Mouse (Mus musculus): Measurements from ENCODE around the gene Drc1.

- TF ChIP-seq EP300 (IDR thresholded peaks at IDR 0.05; ENCODE audit: low read depth): no peak
- TF ChIP-seq CTCF (IDR thresholded peaks at IDR 0.05; ENCODE audit: low read depth): no peak
These were observed 60.6 kb downstream of the Drc1 start for GRCm38 (mm10) chr5:30341601-30342365.

All from liver, embryonic 14.5 days (tissue).